Mouse (Mus musculus) gastrocnemius, postnatal 25 days (tissue): ENCODE data around the gene Lrrtm3. TPM values are rescaled to one million over a fixed set of nuclear protein-coding genes. Genes with fewer than 3 reads are reported as not detected.

Experiments
- DNase-seq: peaks from one replicate; pipeline ENCODE4 v3.0.0; 2022
- total RNA-seq, 2 experiments: library from RNA; stranded (reverse); gene quantifications; 1 replicate in 1 of 2; 2 replicates in 1 of 2; pipeline ENCODE4 v1.2.3; 2021

Lrrtm3 gene
- total RNA-seq, 2 experiments from 2014 or later = 0.19 TPM; not detected in 1

DNA sequence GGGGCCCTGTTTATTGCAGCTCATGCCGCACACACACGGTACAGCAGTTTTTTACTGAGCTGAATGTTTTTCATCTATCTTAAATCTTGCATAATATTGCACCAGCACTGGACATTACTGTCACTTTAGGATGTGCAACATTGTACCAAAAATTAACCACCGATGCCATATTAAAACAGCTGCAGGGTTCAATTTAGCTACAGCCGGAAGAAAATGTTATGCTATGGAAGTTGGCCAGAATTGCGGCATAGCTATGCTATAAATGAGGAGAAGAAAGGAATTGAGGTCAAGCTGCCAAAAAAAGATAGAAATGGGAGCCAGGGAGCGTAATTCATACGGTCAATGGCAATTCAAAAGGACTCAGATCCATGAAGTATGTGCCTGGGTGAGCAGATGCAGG lies 48.9 kb downstream of the Lrrtm3 start:
- DNase-seq = no peak

GRCm38 (mm10) chr10:64039760-64040535 lies 50.1 kb downstream of the Lrrtm3 start:
- peak; percentile 56 for DNase-seq

DNA sequence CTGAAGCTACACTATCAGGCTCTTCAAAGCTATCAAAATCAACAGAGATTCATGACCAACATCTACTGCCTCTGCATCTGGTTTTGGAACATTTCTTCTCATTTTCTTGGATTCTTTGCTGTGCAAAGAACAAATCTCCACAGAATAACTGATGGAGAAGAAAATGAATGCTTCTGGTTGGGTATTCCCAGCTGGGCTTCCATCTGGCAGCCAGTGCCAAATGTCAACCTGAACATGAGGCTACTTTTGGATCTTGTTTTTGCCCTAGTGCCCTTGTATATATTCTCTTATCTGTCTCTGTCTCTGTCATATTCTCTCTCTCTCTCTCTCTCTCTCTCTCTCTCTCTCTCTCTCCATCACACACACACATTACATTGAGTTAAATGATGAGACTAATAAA lies 59.2 kb downstream of the Lrrtm3 start:
- DNase-seq = no peak

DNA sequence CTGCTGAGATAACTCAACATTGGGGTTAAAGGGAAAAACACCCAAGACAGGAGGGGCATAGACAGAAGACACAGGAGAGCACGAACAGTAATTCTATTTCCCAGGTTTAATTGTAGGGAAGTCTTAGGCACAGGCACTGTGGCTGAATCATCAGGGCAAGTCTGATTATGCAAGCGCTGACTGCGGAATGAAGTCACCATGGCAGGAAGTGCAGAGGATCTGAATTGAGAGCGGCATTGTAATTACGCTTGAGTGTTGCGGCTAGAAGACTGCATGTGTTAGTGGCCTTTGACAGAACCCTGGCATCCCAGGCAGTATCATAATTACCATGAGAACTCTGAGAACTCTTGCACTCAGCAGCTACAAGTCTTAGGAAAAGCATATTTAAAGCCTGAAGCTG lies 66.7 kb downstream of the Lrrtm3 start:
- DNase-seq = no peak

- no peak for DNase-seq
Observed at GRCm38 (mm10) chr10:64020347-64020746, 69.7 kb downstream of the Lrrtm3 start.

DNA sequence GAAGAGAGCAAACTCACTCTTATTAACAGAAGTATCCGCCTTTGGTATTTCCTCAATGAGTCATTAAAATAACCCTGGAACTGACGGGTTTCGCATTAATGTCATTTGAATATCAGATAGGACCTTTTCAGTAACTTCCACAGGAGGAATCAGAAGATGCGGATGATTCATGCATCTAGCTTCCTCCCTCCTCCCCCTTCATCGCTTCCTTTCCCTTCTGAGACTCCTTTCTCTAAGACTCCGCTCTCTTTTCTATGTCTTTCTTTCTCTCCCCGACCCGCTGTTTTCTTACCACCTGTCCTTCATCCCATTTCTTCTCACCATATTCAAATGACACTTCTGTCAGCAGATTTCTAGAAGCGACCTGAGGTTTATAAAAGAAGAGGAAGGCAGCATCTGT lies 88.1 kb downstream of the Lrrtm3 start:
- DNase-seq = no peak

GRCm38 (mm10) chr10:64001531-64001930 lies 88.5 kb downstream of the Lrrtm3 start:
- no peak for DNase-seq

GRCm38 (mm10) chr10:63994251-63994650 lies 95.8 kb downstream of the Lrrtm3 start:
- DNase-seq = no peak

- DNase-seq = no peak
Observed at GRCm38 (mm10) chr10:63985576-63985975, 104.5 kb downstream of the Lrrtm3 start.

GRCm38 (mm10) chr10:63979410-63979809 lies 110.7 kb downstream of the Lrrtm3 start:
- no peak for DNase-seq

GRCm38 (mm10) chr10:63978969-63979368 lies 111.1 kb downstream of the Lrrtm3 start:
- no peak for DNase-seq

GRCm38 (mm10) chr10:63978535-63978934 lies 111.5 kb downstream of the Lrrtm3 start:
- DNase-seq = no peak

- no peak for DNase-seq
Observed at GRCm38 (mm10) chr10:63978101-63978500, 112.0 kb downstream of the Lrrtm3 start.

DNA sequence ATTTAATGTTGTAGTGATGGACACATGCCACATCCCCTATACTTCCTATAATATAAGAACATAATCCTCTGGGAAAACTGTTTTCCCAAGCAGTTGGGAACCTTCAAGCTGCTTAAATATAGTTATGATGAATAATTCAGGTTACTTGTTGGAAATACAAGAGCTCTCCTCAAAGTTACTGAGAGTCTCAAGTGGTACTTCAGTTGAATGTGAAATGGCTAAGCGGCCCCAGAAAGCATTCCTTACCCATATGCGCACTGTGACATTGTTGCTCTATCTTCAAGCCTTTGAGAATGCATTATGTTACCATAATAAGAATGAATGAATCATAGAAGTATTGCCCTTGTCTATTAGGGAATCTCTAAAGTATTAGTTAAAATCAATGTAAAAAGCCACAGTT lies 117.8 kb downstream of the Lrrtm3 start:
- no peak for DNase-seq

DNA sequence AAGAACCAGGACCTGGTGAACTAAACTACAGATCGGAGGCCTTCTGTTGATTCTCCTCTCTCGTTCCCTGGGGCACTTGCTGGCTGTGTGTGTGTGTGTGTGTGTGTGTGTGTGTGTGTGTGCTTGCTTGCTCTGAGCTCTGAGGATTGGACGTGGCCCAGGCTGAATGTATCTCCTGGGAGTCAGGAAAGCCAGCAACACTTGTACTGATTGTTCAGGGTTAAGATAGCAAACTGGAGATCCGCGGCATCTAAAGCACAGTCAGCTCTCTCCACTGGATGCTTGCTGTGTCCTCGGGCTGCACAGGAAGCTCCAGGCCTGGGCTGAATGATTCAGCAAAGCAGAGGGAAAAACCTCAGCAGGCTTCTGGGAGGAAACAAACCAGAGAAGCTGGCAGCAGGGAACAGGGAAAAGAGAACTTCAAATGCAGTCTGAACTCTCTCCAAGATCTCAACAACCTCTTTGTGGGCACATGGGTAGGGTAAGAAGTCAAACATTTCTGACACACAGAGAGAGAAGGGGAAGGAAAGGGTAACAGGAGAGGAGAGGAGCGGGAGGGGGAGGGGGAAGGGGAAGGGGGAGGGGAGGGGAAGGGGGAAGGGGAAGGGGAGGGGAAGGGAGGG lies 135.7 kb downstream of the Lrrtm3 start:
- DNase-seq = peak; percentile 67

DNA sequence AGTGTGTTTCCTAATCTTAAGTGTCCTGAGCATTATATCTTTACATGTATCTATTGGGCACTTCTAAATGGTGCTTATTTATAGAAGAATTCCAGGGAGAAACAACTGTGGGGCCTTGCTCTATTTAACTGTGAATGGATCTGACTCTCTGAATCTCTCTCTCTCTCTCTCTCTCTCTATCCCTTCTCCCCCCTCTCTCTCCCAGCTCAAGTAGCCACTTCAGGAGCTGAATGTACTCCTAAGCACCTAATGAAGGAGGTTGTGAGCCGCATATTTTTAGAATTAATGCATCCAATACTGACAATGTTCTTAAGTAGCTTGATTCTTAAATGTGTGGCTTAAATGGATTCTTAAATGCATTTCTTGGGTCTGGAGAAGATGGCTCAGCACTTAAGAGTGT lies 138.6 kb downstream of the Lrrtm3 start:
- no peak for DNase-seq

GRCm38 (mm10) chr10:63950867-63951266 lies 139.2 kb downstream of the Lrrtm3 start:
- peak; percentile 6 for DNase-seq

- DNase-seq = no peak
Observed at GRCm38 (mm10) chr10:63947266-63947665, 142.8 kb downstream of the Lrrtm3 start.

GRCm38 (mm10) chr10:63945534-63945933 lies 144.5 kb downstream of the Lrrtm3 start:
- DNase-seq = no peak

DNA sequence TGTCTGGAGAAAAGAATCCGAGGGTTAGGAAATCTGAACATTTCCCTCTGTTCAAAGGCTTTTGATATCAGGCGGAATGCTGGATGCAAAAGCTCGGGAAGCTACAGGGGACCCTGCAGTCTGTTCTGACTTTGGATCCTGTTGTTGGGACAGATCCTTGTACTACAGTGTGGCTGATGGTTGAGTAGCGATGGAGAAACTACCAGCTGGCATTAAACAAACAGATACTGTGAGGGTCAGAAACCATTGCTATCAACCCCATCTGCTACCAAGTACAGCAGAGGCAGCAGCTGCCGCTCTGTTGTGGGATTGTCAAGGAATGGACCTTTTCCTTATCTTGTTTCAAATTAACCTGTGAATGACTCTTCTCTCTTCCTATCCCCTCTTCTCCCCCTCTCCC lies 156.1 kb downstream of the Lrrtm3 start:
- no peak for DNase-seq

GRCm38 (mm10) chr10:63927334-63927733 lies 162.7 kb downstream of the Lrrtm3 start, which contains the start of gene Gm10118:
TSS of gene Gm10118 (minus strand) at chr10:63927434.
- DNase-seq = no peak

- DNase-seq = no peak
Observed at GRCm38 (mm10) chr10:63908878-63909277, 181.2 kb downstream of the Lrrtm3 start.

DNA sequence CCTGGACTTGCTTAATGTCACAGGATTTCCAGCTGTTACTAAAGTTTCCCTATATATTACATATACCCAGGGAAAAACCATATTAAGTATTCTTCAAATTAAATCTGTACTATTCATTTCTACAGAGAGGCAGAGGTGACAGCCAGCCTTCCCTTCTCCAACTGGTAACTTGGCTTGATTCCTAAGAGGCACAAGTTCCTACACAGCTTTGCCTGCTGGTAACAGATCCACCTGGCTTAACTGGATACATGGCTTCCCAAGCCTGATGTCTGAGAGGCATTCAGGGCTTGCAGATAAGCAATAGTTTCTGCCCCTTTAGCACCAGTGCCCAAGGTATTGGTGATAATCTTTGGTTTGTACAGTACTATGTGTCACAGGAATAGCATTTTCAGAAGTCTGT lies 190.2 kb downstream of the Lrrtm3 start:
- DNase-seq = no peak

GRCm38 (mm10) chr10:63894612-63895011 lies 195.5 kb downstream of the Lrrtm3 start:
- no peak for DNase-seq
